Mouse (Mus musculus) C2C12 (cell line): ENCODE results near the gene Ndufa5.

Experiments used
- CTCF ChIP-seq: IDR thresholded peaks from one replicate; pipeline ENCODE4 v1.5.1; 2011; ENCODE audit not compliant: control insufficient read depth, insufficient read depth, insufficient read length
- USF1 ChIP-seq: IDR thresholded peaks from one replicate; pipeline ENCODE4 v1.6.1; 2011; ENCODE audit warnings: low read depth, mild to moderate bottlenecking, control low read depth, moderate library complexity

- no peak for TF ChIP-seq CTCF
- TF ChIP-seq USF1 = no peak
These were observed 14.6 kb upstream of the Ndufa5 start for GRCm38 (mm10) chr6:24542393-24542792.
